Mouse (Mus musculus): Measurements from ENCODE around the gene Trp53i11. TPM values are rescaled to one million over a fixed set of nuclear protein-coding genes. Genes with fewer than 3 reads are reported as not detected.

Trp53i11 gene
- polyA plus RNA-seq, 1 experiment from 2014 or later, result 37.0 TPM

GRCm38 (mm10) chr2:93201997-93202396 is 14.6 kb downstream of the Trp53i11 start:
- WGBS, result 90% methylated on average over 3 of the region's 3 CpGs

GRCm38 (mm10) chr2:93202782-93203181 is 15.4 kb downstream of the Trp53i11 start:
- Histone ChIP-seq H3K4me1 (0 out of 2 replicates have a peak, but pooled peaks cover 13% of the 10 kb centered on the region), H3K9me3 (no peaks in the 10 kb centered on the region), H3K4me3 (no peak overlapping the region), H3K27me3 (no peaks in the 10 kb centered on the region), H3K36me3 (no peaks in the 10 kb centered on the region; the same call in 1 of the 2 replicates), H3K27ac (no peak overlapping the region), H3K4me2 (replicated peaks) (no peak overlapping the region), H3K9ac (no peak overlapping the region)
- WGBS, result 31% methylated on average over 1 of the region's 1 CpGs
- no peak for ATAC-seq (ENCODE audit: insufficient number of reproducible peaks, insufficient read depth, low FRiP score, low TSS enrichment)

More at GRCm38 (mm10) chr2:93201997-93202396, 14.6 kb downstream of the Trp53i11 start:
- no peak overlapping the region for H3K27ac ChIP-seq
- no peak overlapping the region for H3K9ac ChIP-seq
- ATAC-seq (ENCODE audit: insufficient number of reproducible peaks, insufficient read depth, low FRiP score, low TSS enrichment), result no peak
- no peaks in the 10 kb centered on the region for H3K27me3 ChIP-seq
- no peak overlapping the region for H3K4me2 ChIP-seq (replicated peaks)
- no peaks in the 10 kb centered on the region for H3K9me3 ChIP-seq
- H3K4me3 ChIP-seq, result no peak overlapping the region
- H3K36me3 ChIP-seq, result no peaks in the 10 kb centered on the region; the same call in 1 of the 2 replicates
- 0 out of 2 replicates have a peak, but pooled peaks cover 13% of the 10 kb centered on the region for H3K4me1 ChIP-seq

- 19% methylated on average over 10 of the region's 10 CpGs for WGBS
Measured at GRCm38 (mm10) chr2:93203682-93204081, 16.3 kb downstream of the Trp53i11 start.

GRCm38 (mm10) chr2:93204571-93204970 is 17.2 kb downstream of the Trp53i11 start:
- 86% methylated on average over 6 of the region's 6 CpGs for WGBS
- no peak overlapping the region for H3K9ac ChIP-seq
- H3K27ac ChIP-seq, result no peak overlapping the region
- no peak overlapping the region for H3K4me2 ChIP-seq (replicated peaks)
- H3K36me3 ChIP-seq, result no peaks in the 10 kb centered on the region; the same call in 1 of the 2 replicates
- 0 out of 2 replicates have a peak, but pooled peaks cover 4% of the 10 kb centered on the region for H3K4me1 ChIP-seq
- H3K27me3 ChIP-seq, result no peaks in the 10 kb centered on the region
- H3K4me3 ChIP-seq, result no peak overlapping the region
- no peak for ATAC-seq (ENCODE audit: insufficient number of reproducible peaks, insufficient read depth, low FRiP score, low TSS enrichment)
- no peaks in the 10 kb centered on the region for H3K9me3 ChIP-seq

More at GRCm38 (mm10) chr2:93203682-93204081, 16.3 kb downstream of the Trp53i11 start:
- Histone ChIP-seq H3K4me1 (0 out of 2 replicates have a peak, but pooled peaks cover 11% of the 10 kb centered on the region), H3K27ac (no peak overlapping the region), H3K9ac (no peak overlapping the region), H3K4me2 (replicated peaks) (no peak overlapping the region), H3K9me3 (no peaks in the 10 kb centered on the region), H3K36me3 (no peaks in the 10 kb centered on the region; the same call in 1 of the 2 replicates), H3K27me3 (no peaks in the 10 kb centered on the region), H3K4me3 (no peak overlapping the region)
- ATAC-seq (ENCODE audit: insufficient number of reproducible peaks, insufficient read depth, low FRiP score, low TSS enrichment), result no peak

- Histone ChIP-seq H3K27me3 (no peaks in the 10 kb centered on the region), H3K9me3 (no peaks in the 10 kb centered on the region), H3K9ac (no peak overlapping the region), H3K4me1 (no peaks in the 10 kb centered on the region), H3K27ac (no peak overlapping the region), H3K36me3 (no peaks in the 10 kb centered on the region), H3K4me3 (no peak overlapping the region), H3K4me2 (replicated peaks) (no peak overlapping the region)
- 95% methylated on average over 1 of the region's 1 CpGs for WGBS
- no peak for ATAC-seq (ENCODE audit: insufficient number of reproducible peaks, insufficient read depth, low FRiP score, low TSS enrichment)
Measured at GRCm38 (mm10) chr2:93206126-93206525, 18.8 kb downstream of the Trp53i11 start.

GRCm38 (mm10) chr2:93212386-93212785 is 25.0 kb downstream of the Trp53i11 start:
- Histone ChIP-seq H3K27ac (no peak overlapping the region), H3K9me3 (no peaks in the 10 kb centered on the region), H3K27me3 (no peaks in the 10 kb centered on the region), H3K4me3 (no peak overlapping the region), H3K4me2 (replicated peaks) (no peak overlapping the region), H3K9ac (no peak overlapping the region), H3K36me3 (no peaks in the 10 kb centered on the region), H3K4me1 (peaks cover 7% of the 10 kb centered on the region)
- 67% methylated on average over 2 of the region's 2 CpGs for WGBS
- ATAC-seq (ENCODE audit: insufficient number of reproducible peaks, insufficient read depth, low FRiP score, low TSS enrichment), result no peak

GRCm38 (mm10) chr2:93212865-93213264 is 25.5 kb downstream of the Trp53i11 start:
- WGBS, result 97% methylated on average over 2 of the region's 2 CpGs
- Histone ChIP-seq H3K36me3 (no peaks in the 10 kb centered on the region), H3K27ac (no peak overlapping the region), H3K4me3 (no peak overlapping the region), H3K27me3 (no peaks in the 10 kb centered on the region), H3K9ac (no peak overlapping the region), H3K4me2 (replicated peaks) (no peak overlapping the region), H3K4me1 (peaks cover 11% of the 10 kb centered on the region), H3K9me3 (no peaks in the 10 kb centered on the region)
- ATAC-seq (ENCODE audit: insufficient number of reproducible peaks, insufficient read depth, low FRiP score, low TSS enrichment), result no peak

GRCm38 (mm10) chr2:93214192-93214591 is 26.8 kb downstream of the Trp53i11 start:
- Histone ChIP-seq H3K4me3 (no peak overlapping the region), H3K36me3 (no peaks in the 10 kb centered on the region), H3K4me2 (replicated peaks) (no peak overlapping the region), H3K27ac (no peak overlapping the region), H3K9ac (no peak overlapping the region), H3K27me3 (no peaks in the 10 kb centered on the region), H3K9me3 (no peaks in the 10 kb centered on the region), H3K4me1 (peaks cover 16% of the 10 kb centered on the region)
- ATAC-seq (ENCODE audit: insufficient number of reproducible peaks, insufficient read depth, low FRiP score, low TSS enrichment), result no peak
- 57% methylated on average over 1 of the region's 1 CpGs for WGBS

GRCm38 (mm10) chr2:93215790-93216189 is 28.4 kb downstream of the Trp53i11 start:
- H3K36me3 ChIP-seq, result no peaks in the 10 kb centered on the region
- H3K27ac ChIP-seq, result no peak overlapping the region
- no peak overlapping the region for H3K4me2 ChIP-seq (replicated peaks)
- no peaks in the 10 kb centered on the region for H3K9me3 ChIP-seq
- 69% methylated on average over 10 of the region's 10 CpGs for WGBS
- H3K4me3 ChIP-seq, result no peak overlapping the region
- peaks cover 16% of the 10 kb centered on the region for H3K4me1 ChIP-seq
- H3K27me3 ChIP-seq, result no peaks in the 10 kb centered on the region
- no peak for ATAC-seq (ENCODE audit: insufficient number of reproducible peaks, insufficient read depth, low FRiP score, low TSS enrichment)
- H3K9ac ChIP-seq, result 0 out of 2 replicates have a peak overlapping the region, but pooled peaks have one; percentile 13

GRCm38 (mm10) chr2:93217015-93217414 is 29.7 kb downstream of the Trp53i11 start:
- ATAC-seq (ENCODE audit: insufficient number of reproducible peaks, insufficient read depth, low FRiP score, low TSS enrichment), result peak; percentile 44; the same call in 1 of the 2 replicates
- peaks cover 16% of the 10 kb centered on the region for H3K4me1 ChIP-seq
- no peaks in the 10 kb centered on the region for H3K36me3 ChIP-seq
- H3K27ac ChIP-seq, result no peak overlapping the region
- H3K9ac ChIP-seq, result no peak overlapping the region
- no peaks in the 10 kb centered on the region for H3K9me3 ChIP-seq
- no peak overlapping the region for H3K4me2 ChIP-seq (replicated peaks)
- H3K4me3 ChIP-seq, result no peak overlapping the region
- H3K27me3 ChIP-seq, result no peaks in the 10 kb centered on the region
- WGBS, result 11% methylated on average over 7 of the region's 7 CpGs

- no peaks in the 10 kb centered on the region for H3K27me3 ChIP-seq
- H3K9me3 ChIP-seq, result no peaks in the 10 kb centered on the region
- H3K4me1 ChIP-seq, result peaks cover 16% of the 10 kb centered on the region
- H3K36me3 ChIP-seq, result no peaks in the 10 kb centered on the region
- H3K4me3 ChIP-seq, result no peak overlapping the region
- no peak overlapping the region for H3K27ac ChIP-seq
- ATAC-seq (ENCODE audit: insufficient number of reproducible peaks, insufficient read depth, low FRiP score, low TSS enrichment), result no peak
- no peak overlapping the region for H3K9ac ChIP-seq
- no peak overlapping the region for H3K4me2 ChIP-seq (replicated peaks)
- 78% methylated on average over 7 of the region's 7 CpGs for WGBS
Measured at GRCm38 (mm10) chr2:93218353-93218990, 31.1 kb downstream of the Trp53i11 start.

GRCm38 (mm10) chr2:93219576-93219975 is 32.2 kb downstream of the Trp53i11 start:
- no peaks in the 10 kb centered on the region for H3K9me3 ChIP-seq
- 100% methylated on average over 3 of the region's 3 CpGs for WGBS
- H3K4me2 ChIP-seq (replicated peaks), result no peak overlapping the region
- ATAC-seq (ENCODE audit: insufficient number of reproducible peaks, insufficient read depth, low FRiP score, low TSS enrichment), result no peak
- H3K36me3 ChIP-seq, result no peaks in the 10 kb centered on the region
- H3K4me1 ChIP-seq, result peaks cover 16% of the 10 kb centered on the region
- no peak overlapping the region for H3K27ac ChIP-seq
- H3K4me3 ChIP-seq, result no peak overlapping the region
- no peak overlapping the region for H3K9ac ChIP-seq
- H3K27me3 ChIP-seq, result no peaks in the 10 kb centered on the region

All from embryonic facial prominence, embryonic 12.5 days (tissue).